Mouse (Mus musculus) right cerebral cortex, adult 2 months (tissue): ENCODE measurements at regions not wholly inside any gene's neighbourhood (a gene's known extent, or its start where the extent isn't known, plus 50 kb on each side); places are given as distances from the start of the nearest gene placed in this dataset.

Source experiments
- DNase-seq, 2 experiments: peaks; one replicate each; pipeline ENCODE4 v3.0.0; 2021 to 2022; ENCODE audit warnings: low spot score in 2 of 2

DNA sequence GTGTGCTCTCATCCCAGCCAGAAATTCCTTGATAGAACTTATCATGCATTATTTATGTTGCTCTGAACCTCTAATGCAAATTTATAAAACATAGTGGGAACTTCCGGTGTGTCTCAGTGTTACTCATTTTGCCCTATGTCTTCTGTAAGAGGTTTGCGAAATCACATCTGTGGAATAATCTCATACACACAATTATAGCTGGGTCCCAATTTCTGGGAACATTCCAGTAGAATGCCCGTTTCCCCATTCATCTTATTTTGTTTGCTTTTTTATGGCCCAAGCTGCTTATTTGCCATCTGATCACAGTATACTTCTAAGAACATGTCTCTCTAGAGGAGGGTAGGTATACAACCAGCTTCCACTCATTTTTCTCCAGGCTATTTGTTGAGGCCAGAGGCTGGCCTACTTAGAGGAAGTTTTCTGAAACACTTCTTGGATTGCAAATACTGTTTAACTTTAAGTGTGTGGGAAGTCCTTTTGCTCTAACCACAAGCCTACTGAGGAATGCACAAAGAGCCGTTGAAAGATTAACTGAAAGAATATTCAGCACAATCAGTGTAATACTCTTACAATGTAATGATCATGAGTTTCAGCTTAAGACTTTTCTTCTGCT, 474.1 kb upstream of the Slit2 start:
- no peak for DNase-seq

DNA sequence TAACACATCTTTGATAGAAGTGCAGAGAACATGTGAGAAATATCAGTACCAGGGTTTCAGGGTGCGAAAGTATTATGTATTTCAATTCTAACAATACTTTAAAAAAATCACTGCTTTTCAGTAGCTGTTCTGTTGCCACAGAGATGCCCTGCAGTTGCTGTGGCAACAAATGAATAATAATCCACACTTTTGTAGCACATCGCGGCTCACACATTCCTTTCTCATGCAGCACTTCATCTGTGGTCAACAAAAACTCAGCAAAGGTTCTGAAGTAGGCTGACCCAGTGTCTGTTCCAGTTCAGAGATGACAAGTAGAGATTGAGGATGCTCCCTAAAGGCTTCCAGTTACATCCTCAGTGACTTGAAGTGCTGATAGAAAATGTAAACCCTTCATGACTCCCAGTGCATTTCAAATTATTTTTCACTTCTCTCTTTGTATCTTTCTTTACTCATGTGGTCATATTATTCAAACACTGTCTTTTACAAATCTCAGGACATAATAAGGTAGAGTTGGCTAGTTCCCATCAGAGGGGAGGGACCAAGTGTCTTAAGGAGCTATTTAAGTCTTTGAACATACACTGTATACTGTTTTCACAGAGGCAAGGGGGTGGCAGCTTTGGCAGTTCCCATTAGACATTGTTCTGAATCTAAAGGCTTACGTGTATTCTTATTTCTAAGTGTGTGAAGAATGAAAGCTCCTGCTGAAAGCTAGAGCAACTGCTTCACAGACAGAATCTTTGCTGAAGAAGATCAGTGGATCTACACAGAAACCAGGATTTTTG, 460.6 kb upstream of the Slit2 start:
- DNase-seq, result peak; percentile 5 to 17

DNA sequence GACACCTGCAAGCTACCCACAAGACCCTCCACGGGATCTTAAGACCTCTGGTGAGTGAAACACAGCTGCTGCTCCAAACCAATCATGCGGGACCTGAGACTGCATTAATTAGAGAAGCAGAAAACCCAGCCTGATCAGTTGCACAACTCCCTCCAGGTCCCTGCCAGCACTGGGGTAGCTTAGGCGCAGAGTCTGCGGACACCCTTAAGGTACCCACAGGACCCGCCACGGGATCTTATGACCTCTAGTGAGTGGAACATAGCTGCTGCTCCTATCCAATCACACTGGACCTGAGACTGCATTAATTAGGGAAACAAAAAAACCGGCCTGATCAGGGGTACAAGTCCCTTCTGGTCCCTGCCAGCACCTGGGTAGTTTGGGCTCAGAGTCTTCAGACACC, 454.3 kb upstream of the Slit2 start:
- no peak for DNase-seq

GRCm38 (mm10) chr5:47537532-47537931, 445.4 kb upstream of the Slit2 start:
- DNase-seq, result no peak

DNA sequence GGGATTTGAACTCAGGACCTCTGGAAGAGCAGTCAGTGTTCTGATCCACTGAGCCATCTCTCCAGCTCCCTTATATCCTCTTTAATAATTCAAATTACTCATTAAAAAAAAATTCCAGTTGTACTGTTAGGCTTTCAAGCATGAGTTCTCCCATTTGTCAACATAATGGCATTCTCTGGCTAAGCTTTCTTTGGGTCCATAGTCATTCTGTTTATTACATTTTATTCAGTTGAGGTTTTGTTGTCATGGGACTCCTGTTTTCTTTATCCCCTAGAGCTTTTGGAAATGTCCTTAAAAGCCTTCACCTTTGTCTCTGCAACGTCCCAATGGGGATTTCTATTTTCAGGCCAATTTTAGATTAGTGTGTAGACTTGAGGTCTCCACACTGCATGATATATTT, 440.7 kb upstream of the Slit2 start:
- DNase-seq, result no peak

- DNase-seq, result no peak
These were observed 426.2 kb upstream of the Slit2 start for GRCm38 (mm10) chr5:47556717-47557116.

DNA sequence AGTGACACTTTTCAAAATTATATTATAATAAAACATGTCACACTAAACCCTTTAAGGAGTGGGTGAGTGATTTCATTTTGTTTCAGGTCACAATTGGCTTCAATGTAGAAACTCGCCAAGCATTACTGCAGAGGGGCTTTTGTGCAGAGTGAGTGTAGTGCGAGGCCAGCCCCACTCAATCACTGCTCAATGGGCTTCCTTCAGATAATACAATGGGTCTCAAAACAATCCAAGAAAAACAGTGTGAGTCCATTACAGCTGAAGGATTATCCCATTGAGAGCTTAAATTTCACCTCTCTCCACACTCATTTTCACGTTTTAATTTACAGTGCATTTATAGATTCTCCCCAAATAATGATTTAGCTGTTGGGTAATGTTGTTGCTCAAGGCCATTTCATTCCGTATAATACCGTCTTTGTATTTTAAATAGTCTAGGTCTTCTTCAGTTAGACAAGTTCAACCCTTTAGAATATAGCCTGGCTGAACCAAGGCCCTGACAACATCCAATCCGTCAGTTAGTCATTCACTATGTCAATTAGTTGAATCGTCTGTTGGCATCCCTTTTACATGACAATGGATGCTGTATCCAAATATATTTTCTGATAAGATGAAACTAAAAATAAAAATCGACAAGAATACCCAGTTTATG, 425.7 kb upstream of the Slit2 start:
- no peak for DNase-seq
